In genomic region chr11:119491690-119492087, GRCm38 (mm10) we compare ENCODE assay signal across 8 mouse cellular contexts. TPM values are rescaled to one million over a fixed set of nuclear protein-coding genes. Genes with fewer than 3 reads are reported as not detected.
DNase-seq lines count a peak whose midpoint lies in the region; ATAC-seq lines count a peak whose summit lies in the region.

No protein-coding gene starts in this region.

- peak overlapping the region; percentile 85 for H3K9ac ChIP-seq in neural tube, embryonic 11.5 days (ENCODE audit: low read length)
- peak overlapping the region; percentile 89 for H3K9ac ChIP-seq in limb, embryonic 12.5 days (replicated peaks)
- H3K9ac ChIP-seq in stomach, embryonic 14.5 days (replicated peaks; ENCODE audit: low read depth, low read length), result peak overlapping the region; percentile 88

- no peaks in the 10 kb centered on the region for H3K9me3 ChIP-seq in erythroblast, embryonic 14.5 days (ENCODE audit: control insufficient read depth, low read length)
- no peaks in the 10 kb centered on the region for H3K9me3 ChIP-seq in neural tube, embryonic 11.5 days (ENCODE audit: control insufficient read depth, low read length)
- no peaks in the 10 kb centered on the region for H3K9me3 ChIP-seq in limb, embryonic 12.5 days
- no peaks in the 10 kb centered on the region for H3K9me3 ChIP-seq in stomach, embryonic 14.5 days (ENCODE audit: control insufficient read depth, low read depth, low read length)

- no peak for ATAC-seq in erythroblast, adult 5-6 weeks (replicated peaks; ENCODE audit: low FRiP score, poor library complexity, severe bottlenecking)
- peak; percentile 29; the same call in 1 of the 2 replicates for ATAC-seq in neural tube, embryonic 11.5 days (ENCODE audit: insufficient read depth, low FRiP score, low TSS enrichment)
- 0 out of 2 replicates have a peak, but pooled peaks have one; percentile 4 for ATAC-seq in limb, embryonic 12.5 days (ENCODE audit: insufficient number of reproducible peaks, insufficient read depth, low FRiP score, low TSS enrichment, low read depth)
- ATAC-seq in stomach, embryonic 14.5 days (ENCODE audit: insufficient number of reproducible peaks, insufficient read depth, low FRiP score, low read depth), result no peak

- H3K4me2 ChIP-seq in neural tube, embryonic 11.5 days (ENCODE audit: low read depth), result peak overlapping the region; percentile 83
- peak overlapping the region; percentile 84 for H3K4me2 ChIP-seq in limb, embryonic 12.5 days
- peak overlapping the region; percentile 89 for H3K4me2 ChIP-seq in stomach, embryonic 14.5 days (replicated peaks; ENCODE audit: low read depth, low read length)

- H3K4me3 ChIP-seq in erythroblast, embryonic 14.5 days (replicated peaks), result peak overlapping the region; percentile 70
- peak overlapping the region; percentile 72 for H3K4me3 ChIP-seq in neural tube, embryonic 11.5 days (ENCODE audit: low read depth, low read length)
- peak overlapping the region; percentile 85 for H3K4me3 ChIP-seq in limb, embryonic 12.5 days (replicated peaks)
- H3K4me3 ChIP-seq in stomach, embryonic 14.5 days (ENCODE audit: low read depth, low read length), result peak overlapping the region; percentile 74

- H3K36me3 ChIP-seq in erythroblast, embryonic 14.5 days (ENCODE audit: control insufficient read depth), result peaks cover 18% of the 10 kb centered on the region
- 0 out of 2 replicates have a peak, but pooled peaks cover 2% of the 10 kb centered on the region for H3K36me3 ChIP-seq in neural tube, embryonic 11.5 days (ENCODE audit: control insufficient read depth, insufficient read depth, low read length)
- peaks cover 34% of the 10 kb centered on the region for H3K36me3 ChIP-seq in limb, embryonic 12.5 days
- peaks cover 10% of the 10 kb centered on the region; the same call in 1 of the 2 replicates for H3K36me3 ChIP-seq in stomach, embryonic 14.5 days (ENCODE audit: control insufficient read depth, insufficient read depth, low read length)

- no peak for DNase-seq in neural tube, embryonic 11.5 days (ENCODE audit: low spot score)
- DNase-seq in neural tube, embryonic 10.5 days (ENCODE audit: extremely low spot score, low spot score), result no peak
- DNase-seq in c-Kit-positive CD71-positive TER-119-positive erythroid progenitor cells, embryonic 14.5 days (ENCODE audit: low spot score), result no peak
- DNase-seq in urinary bladder, adult 2 months (ENCODE audit: low spot score), result no peak

- peaks cover 24% of the 10 kb centered on the region for H3K4me1 ChIP-seq in erythroblast, embryonic 14.5 days (ENCODE audit: control insufficient read depth)
- peaks cover 10% of the 10 kb centered on the region for H3K4me1 ChIP-seq in neural tube, embryonic 11.5 days (ENCODE audit: control insufficient read depth, insufficient read depth, low read length)
- H3K4me1 ChIP-seq in limb, embryonic 12.5 days (replicated peaks), result peaks cover 15% of the 10 kb centered on the region
- peaks cover 11% of the 10 kb centered on the region; the same call in 1 of the 2 replicates for H3K4me1 ChIP-seq in stomach, embryonic 14.5 days (ENCODE audit: control insufficient read depth, insufficient read depth, low read length)

- WGBS in neural tube, embryonic 11.5 days, result 6% methylated on average over 25 of the region's 27 CpGs
- 6% methylated on average over 27 of the region's 27 CpGs for WGBS in limb, embryonic 12.5 days
- WGBS in stomach, embryonic 14.5 days, result 5% methylated on average over 27 of the region's 27 CpGs

- H3K27me3 ChIP-seq in erythroblast, embryonic 14.5 days (ENCODE audit: control insufficient read depth), result no peaks in the 10 kb centered on the region; the same call in 1 of the 2 replicates
- no peaks in the 10 kb centered on the region for H3K27me3 ChIP-seq in neural tube, embryonic 11.5 days (ENCODE audit: control insufficient read depth, insufficient read depth, low read length)
- peaks cover 3% of the 10 kb centered on the region for H3K27me3 ChIP-seq in limb, embryonic 12.5 days
- H3K27me3 ChIP-seq in stomach, embryonic 14.5 days (ENCODE audit: control insufficient read depth, insufficient read depth, low read length), result no peaks in the 10 kb centered on the region

- H3K27ac ChIP-seq in neural tube, embryonic 11.5 days (ENCODE audit: low read depth, low read length), result peak overlapping the region; percentile 88
- peak overlapping the region; percentile 89 for H3K27ac ChIP-seq in limb, embryonic 12.5 days
- H3K27ac ChIP-seq in stomach, embryonic 14.5 days (ENCODE audit: low read length), result peak overlapping the region; percentile 82; the same call in 1 of the 2 replicates

RNA-seq across cellular contexts. Expression of gene Endov, which starts 0.5 kb away (rescaled TPM):
- 1.1 and 1.2 TPM in 2 replicates for polyA plus RNA-seq in erythroblast, embryonic 14.5 days (2012)
- total RNA-seq in erythroblast, adult 5-6 weeks (2015; ENCODE audit: low replicate concordance), result 2.9 and 3.1 TPM in 2 replicates
- 3.8 and 4.8 TPM in 2 replicates for total RNA-seq in erythroblast, adult 5-6 weeks (2017; ENCODE audit: low replicate concordance)
- polyA plus RNA-seq in neural tube, embryonic 11.5 days (2014; fragmentation: Nextera tagmentation; extraction: Ambion mirVana), result 13.9 and 18.1 TPM in 2 replicates
- polyA plus RNA-seq in limb, embryonic 12.5 days (2016; fragmentation: Nextera tagmentation; extraction: Ambion mirVana), result 21.3 and 21.6 TPM in 2 replicates
- polyA plus RNA-seq in stomach, embryonic 14.5 days (2014; fragmentation: Nextera tagmentation; extraction: Ambion mirVana), result 15.7 and 17.0 TPM in 2 replicates
- 15.7 and 17.7 TPM in 2 replicates for polyA plus RNA-seq in urinary bladder, adult 2 months (2012; rRNA removed)

RNA-seq across cellular contexts. Expression of gene Nptx1, which starts 55.9 kb away (rescaled TPM):
- polyA plus RNA-seq in erythroblast, embryonic 14.5 days (2012), result not detected in 2 replicates
- not detected in 2 replicates for total RNA-seq in erythroblast, adult 5-6 weeks (2015; ENCODE audit: low replicate concordance)
- total RNA-seq in erythroblast, adult 5-6 weeks (2017; ENCODE audit: low replicate concordance), result not detected in 2 replicates
- polyA plus RNA-seq in neural tube, embryonic 11.5 days (2014; fragmentation: Nextera tagmentation; extraction: Ambion mirVana), result 8.3 and 9.2 TPM in 2 replicates
- polyA plus RNA-seq in limb, embryonic 12.5 days (2016; fragmentation: Nextera tagmentation; extraction: Ambion mirVana), result 1.0 and 1.4 TPM in 2 replicates
- 0.29 and 0.59 TPM in 2 replicates for polyA plus RNA-seq in stomach, embryonic 14.5 days (2014; fragmentation: Nextera tagmentation; extraction: Ambion mirVana)
- polyA plus RNA-seq in urinary bladder, adult 2 months (2012; rRNA removed), result 1.8 and 2.3 TPM in 2 replicates

Comparison
In these comparisons a context has a peak if more than half of its experiments do, and no peak if none do; other contexts are left out.
1. ATAC-seq: peak in neural tube, embryonic 11.5 days (single experiment) and limb, embryonic 12.5 days (single experiment); none in erythroblast, adult 5-6 weeks (single experiment) and stomach, embryonic 14.5 days (single experiment).
2. Peak in every context shown above with its lines, with median percentiles within 50 percentile points of each other: H3K4me3 ChIP-seq, H3K27ac ChIP-seq, H3K4me2 ChIP-seq and H3K9ac ChIP-seq.